Mouse (Mus musculus) kidney, adult 2 months (tissue): Measurements from ENCODE around the gene Tifa. TPM values are rescaled to one million over a fixed set of nuclear protein-coding genes. Genes with fewer than 3 reads are reported as not detected.

ENCODE experiments used
- DNase-seq: peaks from one replicate; pipeline ENCODE4 v3.0.0; 2021
- H3K27ac ChIP-seq: fragments of 200-500 bp; 2 replicates; pipeline ENCODE4 v1.5.1; 2012; ENCODE audit warnings: low read depth, low read length, control low read depth, inconsistent platforms; ENCODE audit not compliant: insufficient read depth
- H3K27me3 ChIP-seq: fragments of 200-500 bp; replicated peaks from 2 replicates; pipeline ENCODE4 v1.6.1; 2012; ENCODE audit warnings: mild to moderate bottlenecking, moderate library complexity, low read length, inconsistent platforms; ENCODE audit not compliant: control insufficient read depth, insufficient read depth
- H3K36me3 ChIP-seq: fragments of 200-500 bp; 2 replicates; pipeline ENCODE4 v1.6.1; 2012; ENCODE audit warnings: mild to moderate bottlenecking, moderate library complexity, low read length, inconsistent platforms; ENCODE audit not compliant: control insufficient read depth, insufficient read depth
- H3K4me1 ChIP-seq: fragments of 200-500 bp; 2 replicates; pipeline ENCODE4 v1.6.1; 2011; ENCODE audit warnings: low read length; ENCODE audit not compliant: control insufficient read depth, insufficient read depth
- H3K4me3 ChIP-seq: fragments of 200-500 bp; 2 replicates; pipeline ENCODE4 v1.5.1; 2011; ENCODE audit warnings: mild to moderate bottlenecking, low read depth, low read length, control low read depth; ENCODE audit not compliant: insufficient read depth
- CTCF ChIP-seq: fragments of 200-500 bp; conservative IDR thresholded peaks from 2 replicates; pipeline ENCODE4 v1.5.1; 2011; ENCODE audit warnings: low read depth, mild to moderate bottlenecking, control low read depth, low read length, moderate library complexity, mixed read lengths; ENCODE audit not compliant: insufficient read depth, insufficient read length
- POLR2A ChIP-seq: fragments of 200-500 bp; IDR thresholded peaks from one replicate; pipeline ENCODE4 v1.6.1; 2011; ENCODE audit warnings: low read depth, low read length, control low read depth
- WGBS: fragments of 180-500 bp; shearing (Covaris S2); methylation state at CpG from one replicate; pipeline ENCODE4 v1.1.7; 2018; 5-methylcytosine and 5-hydroxymethylcytosine counted together
- polyA plus RNA-seq: library from polyadenylated mRNA; depleted of rRNA; stranded (reverse); fragments of >200 nt; gene quantifications from 2 replicates; pipeline ENCODE4 v1.2.3, GENCODE M21; 2012

Gene Tifa
- polyA plus RNA-seq, 1 experiment = 4.1 TPM

GRCm38 (mm10) chr3:127850776-127851646 lies 61.4 kb downstream of the Tifa start:
- WGBS = 62% methylated on average over 9 of the region's 9 CpGs
- TF ChIP-seq CTCF (no peak), POLR2A (no peak)
- H3K4me1 ChIP-seq = no peaks in the 10 kb centered on the region
- no peak overlapping the region for H3K4me3 ChIP-seq
- DNase-seq = no peak
- no peaks in the 10 kb centered on the region for H3K27me3 ChIP-seq
- no peak overlapping the region for H3K27ac ChIP-seq
- H3K36me3 ChIP-seq = no peaks in the 10 kb centered on the region

DNA sequence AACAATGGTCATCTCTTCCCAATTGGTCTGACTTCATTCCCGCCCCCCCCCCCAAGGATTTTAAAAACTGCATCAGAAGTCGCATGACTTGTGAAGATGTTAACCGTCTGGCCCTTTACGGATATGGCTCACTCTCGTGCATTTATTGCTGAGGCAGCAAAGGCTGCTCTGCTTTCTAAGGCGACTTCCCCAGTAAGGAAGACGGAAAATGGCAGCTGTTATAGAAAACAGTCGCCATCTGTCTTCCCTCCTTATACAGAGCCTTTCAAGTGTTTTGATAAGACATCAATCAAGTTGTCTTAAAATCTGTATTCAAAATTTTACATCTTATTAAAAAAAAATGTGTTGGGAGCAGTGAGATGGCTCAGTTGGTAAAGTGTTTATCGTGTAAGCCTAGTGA lies 63.1 kb downstream of the Tifa start:
- Histone ChIP-seq H3K27ac (no peak overlapping the region), H3K4me3 (no peak overlapping the region), H3K4me1 (no peaks in the 10 kb centered on the region), H3K36me3 (no peaks in the 10 kb centered on the region), H3K27me3 (no peaks in the 10 kb centered on the region)
- no peak for DNase-seq
- no peak for TF ChIP-seq POLR2A
- TF ChIP-seq CTCF = no peak
- WGBS = 81% methylated on average over 9 of the region's 9 CpGs

GRCm38 (mm10) chr3:127853431-127854206 lies 64.0 kb downstream of the Tifa start:
- Histone ChIP-seq H3K27ac (no peak overlapping the region), H3K27me3 (no peaks in the 10 kb centered on the region), H3K36me3 (no peaks in the 10 kb centered on the region), H3K4me3 (no peak overlapping the region), H3K4me1 (no peaks in the 10 kb centered on the region)
- WGBS = 35% methylated on average over 15 of the region's 15 CpGs
- DNase-seq = peak; percentile 80
- TF ChIP-seq CTCF = peak; percentile 94
- TF ChIP-seq POLR2A = no peak

GRCm38 (mm10) chr3:127861340-127861739 lies 71.7 kb downstream of the Tifa start:
- no peaks in the 10 kb centered on the region for H3K27me3 ChIP-seq
- no peaks in the 10 kb centered on the region for H3K4me1 ChIP-seq
- H3K36me3 ChIP-seq = no peaks in the 10 kb centered on the region
- peak; percentile 33 for DNase-seq
- H3K27ac ChIP-seq = peak overlapping the region; percentile 64
- no peak overlapping the region for H3K4me3 ChIP-seq
- WGBS = 66% methylated on average over 11 of the region's 11 CpGs
- TF ChIP-seq CTCF = no peak
- TF ChIP-seq POLR2A = no peak

- Histone ChIP-seq H3K4me1 (no peaks in the 10 kb centered on the region), H3K36me3 (no peaks in the 10 kb centered on the region), H3K4me3 (no peak overlapping the region), H3K27ac (peak overlapping the region; percentile 28; the same call in 1 of the 2 replicates), H3K27me3 (no peaks in the 10 kb centered on the region)
- no peak for TF ChIP-seq CTCF
- no peak for TF ChIP-seq POLR2A
- WGBS = 73% methylated on average over 4 of the region's 4 CpGs
- DNase-seq = no peak
Measured at GRCm38 (mm10) chr3:127862479-127862878, 72.9 kb downstream of the Tifa start.

DNA sequence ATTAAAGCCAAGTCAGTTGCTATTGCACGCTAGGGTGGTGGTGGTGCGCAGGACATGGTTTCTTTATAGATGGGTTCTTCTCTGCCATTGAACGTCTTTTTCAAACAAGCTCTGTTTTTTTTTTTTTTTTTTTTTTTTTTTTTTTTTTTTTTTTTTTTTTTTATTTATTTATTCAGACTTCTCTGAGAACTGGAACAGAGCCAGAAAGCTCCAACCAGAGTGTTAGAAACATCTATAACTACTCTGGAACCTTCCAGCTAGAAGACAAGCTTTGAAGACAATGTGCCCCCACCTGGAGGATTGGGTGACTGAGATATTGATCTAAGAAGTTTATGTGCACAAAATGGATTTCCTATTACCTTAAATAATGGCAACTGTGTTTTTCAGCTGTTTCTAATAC lies 74.0 kb downstream of the Tifa start:
- Histone ChIP-seq H3K27ac (no peak overlapping the region; the same call in 1 of the 2 replicates), H3K4me3 (no peak overlapping the region), H3K27me3 (no peaks in the 10 kb centered on the region), H3K4me1 (no peaks in the 10 kb centered on the region), H3K36me3 (no peaks in the 10 kb centered on the region)
- 50% methylated on average over 3 of the region's 3 CpGs for WGBS
- no peak for TF ChIP-seq CTCF
- no peak for TF ChIP-seq POLR2A
- no peak for DNase-seq

GRCm38 (mm10) chr3:127864242-127864641 lies 74.6 kb downstream of the Tifa start:
- TF ChIP-seq POLR2A (no peak), CTCF (0 out of 2 replicates have a peak, but pooled peaks have one; percentile 18)
- Histone ChIP-seq H3K27me3 (no peaks in the 10 kb centered on the region), H3K27ac (peak overlapping the region; percentile 79), H3K4me1 (no peaks in the 10 kb centered on the region), H3K4me3 (no peak overlapping the region), H3K36me3 (no peaks in the 10 kb centered on the region)
- no peak for DNase-seq
- WGBS = 35% methylated on average over 2 of the region's 2 CpGs
